Mouse (Mus musculus): ENCODE data around the gene Cldn34b2. TPM values are rescaled to one million over a fixed set of nuclear protein-coding genes. Genes with fewer than 3 reads are reported as not detected.
"Not testable (repeated sequence)": the region's sequence is repeated elsewhere in the genome, so short reads cannot be mapped to it uniquely, and the experiment has no call there.

Cldn34b2 gene
- polyA plus RNA-seq, 1 experiment from 2014 or later, result not detected

- 75% methylated on average over 4 of the region's 4 CpGs for WGBS
- not testable (repeated sequence) for H3K4me1 ChIP-seq; H3K36me3 ChIP-seq (ENCODE audit: poor library complexity, severe bottlenecking); H3K9me3 ChIP-seq (replicated peaks); H3K4me2 ChIP-seq; ATAC-seq; H3K27me3 ChIP-seq; H3K4me3 ChIP-seq; H3K9ac ChIP-seq; H3K27ac ChIP-seq
These were observed 34.6 kb downstream of the Cldn34b2 start, which contains the start of gene Magea2 for GRCm38 (mm10) chrX:155093566-155093965. TSS of gene Magea2 (minus strand) at chrX:155093666.

GRCm38 (mm10) chrX:155089693-155090092 is 38.5 kb downstream of the Cldn34b2 start, which contains the start of gene Magea1:
TSS of gene Magea1 (minus strand) at chrX:155089793.
- H3K36me3 ChIP-seq (ENCODE audit: poor library complexity, severe bottlenecking); H3K27me3 ChIP-seq; H3K9ac ChIP-seq; H3K27ac ChIP-seq; H3K4me3 ChIP-seq; ATAC-seq; H3K4me1 ChIP-seq; H3K9me3 ChIP-seq (replicated peaks); H3K4me2 ChIP-seq: not testable (repeated sequence)
- no CpG with 5 or more reads among the region's 2 CpGs for WGBS

Other genes with a start within 250 kb of the Cldn34b2 start
- gene Cldn34b1, start 238.1 kb downstream of the Cldn34b2 start, polyA plus RNA-seq (2015; fragmentation: Nextera tagmentation; extraction: Ambion mirVana), result not detected in 2 replicates
- not detected in 2 replicates for gene Magea6, start 192.4 kb downstream of the Cldn34b2 start, polyA plus RNA-seq (2015; fragmentation: Nextera tagmentation; extraction: Ambion mirVana)
- not detected in 2 replicates for gene Magea3, start 178.9 kb downstream of the Cldn34b2 start, polyA plus RNA-seq (2015; fragmentation: Nextera tagmentation; extraction: Ambion mirVana)
- not detected in 2 replicates for gene Magea8, start 132.6 kb downstream of the Cldn34b2 start, polyA plus RNA-seq (2015; fragmentation: Nextera tagmentation; extraction: Ambion mirVana)
- gene Magea5, start 65.3 kb downstream of the Cldn34b2 start, polyA plus RNA-seq (2015; fragmentation: Nextera tagmentation; extraction: Ambion mirVana), result not detected in 2 replicates
- not detected in 2 replicates for gene Magea1, start 38.6 kb downstream of the Cldn34b2 start, polyA plus RNA-seq (2015; fragmentation: Nextera tagmentation; extraction: Ambion mirVana)
- gene Magea2, start 34.7 kb downstream of the Cldn34b2 start, polyA plus RNA-seq (2015; fragmentation: Nextera tagmentation; extraction: Ambion mirVana), result not detected in 2 replicates
- gene Sat1, start 88.0 kb upstream of the Cldn34b2 start, polyA plus RNA-seq (2015; fragmentation: Nextera tagmentation; extraction: Ambion mirVana), result 57.8 and 64.3 TPM in 2 replicates
- gene Acot9, start 134.0 kb upstream of the Cldn34b2 start, polyA plus RNA-seq (2015; fragmentation: Nextera tagmentation; extraction: Ambion mirVana), result 21.2 and 22.1 TPM in 2 replicates
- gene Prdx4, start 212.3 kb upstream of the Cldn34b2 start, polyA plus RNA-seq (2015; fragmentation: Nextera tagmentation; extraction: Ambion mirVana), result 155 and 162 TPM in 2 replicates